13 mouse cellular contexts compared by ENCODE assay signal in genomic region chr2:28440842-28441241, GRCm38 (mm10). TPM values are rescaled to one million over a fixed set of nuclear protein-coding genes. Genes with fewer than 3 reads are reported as not detected.
"Had no signal": no experiment of that assay in that cellular context is flagged by ENCODE, and none has a peak within 500 bp of the region (broad histone marks: within the 10 kb centered on the region; RNA-seq: fewer than 3 reads in every experiment).

No protein-coding gene starts in this region.

- ATAC-seq: liver, postnatal 0 days; midbrain, embryonic 13.5 days had no signal

- DNase-seq: kidney, adult 8-10 months; kidney, postnatal 25 days; layer of hippocampus, postnatal 36 days; liver; liver, embryonic 13.5 days; liver, postnatal 0 days; lung, postnatal 14 days; spleen, adult 18-20 months; thymus, adult 18-20 months; thymus, postnatal 36 days had no signal

RNA-seq across cellular contexts. Expression of gene Ppp1r26, which starts 5.8 kb away (rescaled TPM):
- total RNA-seq: neutrophil, adult 5-6 weeks had no signal

RNA-seq across cellular contexts. Expression of gene 1700007K13Rik, which starts 25.3 kb away (rescaled TPM):
- total RNA-seq: neutrophil, adult 5-6 weeks had no signal
- polyA plus RNA-seq: liver, embryonic 13.5 days; liver, postnatal 0 days; macrophage had no signal

RNA-seq across cellular contexts. Expression of gene Gbgt1, which starts 55.8 kb away (rescaled TPM):
- total RNA-seq: neutrophil, adult 5-6 weeks had no signal
